Mouse (Mus musculus): Measurements from ENCODE around the gene Acin1. TPM values are rescaled to one million over a fixed set of nuclear protein-coding genes. Genes with fewer than 3 reads are reported as not detected.
"Not testable (repeated sequence)": the region's sequence is repeated elsewhere in the genome, so short reads cannot be mapped to it uniquely, and the experiment has no call there.

Acin1 gene
- polyA plus RNA-seq, 1 experiment from 2014 or later: 120 TPM

GRCm38 (mm10) chr14:54617897-54618365, 68.8 kb downstream of the Acin1 start, which contains the start of gene Psmb5:
TSS of gene Psmb5 (minus strand) at chr14:54618022.
- Histone ChIP-seq H3K4me1 (ENCODE audit: insufficient read depth, low read length) (peaks cover 12% of the 10 kb centered on the region), H3K27me3 (ENCODE audit: insufficient read depth, low read length) (no peaks in the 10 kb centered on the region), H3K4me2 (replicated peaks; ENCODE audit: low read depth, low read length) (peak within 1 kb of the TSS; percentile 78), H3K9me3 (ENCODE audit: low read length) (no peaks in the 10 kb centered on the region), H3K27ac (ENCODE audit: low read length) (peak within 1 kb of the TSS; percentile 71), H3K9ac (replicated peaks; ENCODE audit: low read length) (peak within 1 kb of the TSS; percentile 91), H3K36me3 (ENCODE audit: insufficient read depth, low read length) (peaks cover 20% of the 10 kb centered on the region), H3K4me3 (ENCODE audit: low read length) (peak within 1 kb of the TSS; percentile 91)
- peak; percentile 89 for ATAC-seq (ENCODE audit: low FRiP score, low TSS enrichment)
- WGBS: under 1% methylated on average over 25 of the region's 25 CpGs

GRCm38 (mm10) chr14:54617152-54617896, 69.4 kb downstream of the Acin1 start:
- peaks cover 12% of the 10 kb centered on the region for H3K4me1 ChIP-seq (ENCODE audit: insufficient read depth, low read length)
- no peaks in the 10 kb centered on the region for H3K27me3 ChIP-seq (ENCODE audit: insufficient read depth, low read length)
- peak overlapping the region; percentile 71 for H3K27ac ChIP-seq (ENCODE audit: low read length)
- H3K9ac ChIP-seq (replicated peaks; ENCODE audit: low read length): peak overlapping the region; percentile 91
- peak overlapping the region; percentile 91 for H3K4me3 ChIP-seq (ENCODE audit: low read length)
- peak overlapping the region; percentile 78 for H3K4me2 ChIP-seq (replicated peaks; ENCODE audit: low read depth, low read length)
- 3% methylated on average over 38 of the region's 38 CpGs for WGBS
- peak; percentile 42 for ATAC-seq (ENCODE audit: low FRiP score, low TSS enrichment)
- H3K36me3 ChIP-seq (ENCODE audit: insufficient read depth, low read length): peaks cover 25% of the 10 kb centered on the region
- no peaks in the 10 kb centered on the region for H3K9me3 ChIP-seq (ENCODE audit: low read length)

GRCm38 (mm10) chr14:54616226-54616825, 70.4 kb downstream of the Acin1 start:
- H3K4me2 ChIP-seq (replicated peaks; ENCODE audit: low read depth, low read length): peak overlapping the region; percentile 78; the same call in 1 of the 2 replicates
- H3K27ac ChIP-seq (ENCODE audit: low read length): no peak overlapping the region
- H3K9me3 ChIP-seq (ENCODE audit: low read length): no peaks in the 10 kb centered on the region
- H3K4me1 ChIP-seq (ENCODE audit: insufficient read depth, low read length): peaks cover 12% of the 10 kb centered on the region
- peaks cover 31% of the 10 kb centered on the region for H3K36me3 ChIP-seq (ENCODE audit: insufficient read depth, low read length)
- H3K9ac ChIP-seq (replicated peaks; ENCODE audit: low read length): no peak overlapping the region
- no peaks in the 10 kb centered on the region for H3K27me3 ChIP-seq (ENCODE audit: insufficient read depth, low read length)
- WGBS: 91% methylated on average over 16 of the region's 16 CpGs
- no peak for ATAC-seq (ENCODE audit: low FRiP score, low TSS enrichment)
- no peak overlapping the region for H3K4me3 ChIP-seq (ENCODE audit: low read length)

- H3K9me3 ChIP-seq (ENCODE audit: low read length); H3K27me3 ChIP-seq (ENCODE audit: insufficient read depth, low read length); H3K4me3 ChIP-seq (ENCODE audit: low read length); H3K9ac ChIP-seq (replicated peaks; ENCODE audit: low read length); H3K4me2 ChIP-seq (replicated peaks; ENCODE audit: low read depth, low read length); ATAC-seq (ENCODE audit: low FRiP score, low TSS enrichment); H3K27ac ChIP-seq (ENCODE audit: low read length): not testable (repeated sequence)
- H3K36me3 ChIP-seq (ENCODE audit: insufficient read depth, low read length): peaks cover 31% of the 10 kb centered on the region
- 87% methylated on average over 15 of the region's 16 CpGs for WGBS
- H3K4me1 ChIP-seq (ENCODE audit: insufficient read depth, low read length): peaks cover 12% of the 10 kb centered on the region
These were observed 72.6 kb downstream of the Acin1 start for GRCm38 (mm10) chr14:54614130-54614529.

GRCm38 (mm10) chr14:54610648-54611047, 76.1 kb downstream of the Acin1 start:
- H3K4me1 ChIP-seq (ENCODE audit: insufficient read depth, low read length): no peaks in the 10 kb centered on the region
- 88% methylated on average over 6 of the region's 6 CpGs for WGBS
- H3K4me3 ChIP-seq (ENCODE audit: low read length): no peak overlapping the region
- no peaks in the 10 kb centered on the region for H3K27me3 ChIP-seq (ENCODE audit: insufficient read depth, low read length)
- H3K9ac ChIP-seq (replicated peaks; ENCODE audit: low read length): no peak overlapping the region
- H3K27ac ChIP-seq (ENCODE audit: low read length): no peak overlapping the region
- H3K36me3 ChIP-seq (ENCODE audit: insufficient read depth, low read length): peaks cover 26% of the 10 kb centered on the region
- H3K4me2 ChIP-seq (replicated peaks; ENCODE audit: low read depth, low read length): no peak overlapping the region
- H3K9me3 ChIP-seq (ENCODE audit: low read length): no peaks in the 10 kb centered on the region
- no peak for ATAC-seq (ENCODE audit: low FRiP score, low TSS enrichment)

- ATAC-seq (ENCODE audit: low FRiP score, low TSS enrichment): no peak
- H3K27ac ChIP-seq (ENCODE audit: low read length): no peak overlapping the region
- 80% methylated on average over 4 of the region's 4 CpGs for WGBS
- no peak overlapping the region for H3K4me2 ChIP-seq (replicated peaks; ENCODE audit: low read depth, low read length)
- H3K9ac ChIP-seq (replicated peaks; ENCODE audit: low read length): no peak overlapping the region
- no peaks in the 10 kb centered on the region for H3K9me3 ChIP-seq (ENCODE audit: low read length)
- H3K36me3 ChIP-seq (ENCODE audit: insufficient read depth, low read length): peaks cover 21% of the 10 kb centered on the region
- no peak overlapping the region for H3K4me3 ChIP-seq (ENCODE audit: low read length)
- no peaks in the 10 kb centered on the region for H3K27me3 ChIP-seq (ENCODE audit: insufficient read depth, low read length)
- peaks cover 4% of the 10 kb centered on the region for H3K4me1 ChIP-seq (ENCODE audit: insufficient read depth, low read length)
These were observed 76.8 kb downstream of the Acin1 start for GRCm38 (mm10) chr14:54609962-54610361.

GRCm38 (mm10) chr14:54609245-54609644, 77.5 kb downstream of the Acin1 start:
- Histone ChIP-seq H3K9me3 (ENCODE audit: low read length) (no peaks in the 10 kb centered on the region), H3K4me1 (ENCODE audit: insufficient read depth, low read length) (peaks cover 11% of the 10 kb centered on the region), H3K27ac (ENCODE audit: low read length) (0 out of 2 replicates have a peak overlapping the region, but pooled peaks have one; percentile 45), H3K4me3 (ENCODE audit: low read length) (no peak overlapping the region), H3K36me3 (ENCODE audit: insufficient read depth, low read length) (peaks cover 17% of the 10 kb centered on the region), H3K4me2 (replicated peaks; ENCODE audit: low read depth, low read length) (no peak overlapping the region), H3K9ac (replicated peaks; ENCODE audit: low read length) (no peak overlapping the region), H3K27me3 (ENCODE audit: insufficient read depth, low read length) (no peaks in the 10 kb centered on the region)
- WGBS: 54% methylated on average over 4 of the region's 4 CpGs
- no peak for ATAC-seq (ENCODE audit: low FRiP score, low TSS enrichment)

- no peak overlapping the region for H3K9ac ChIP-seq (replicated peaks; ENCODE audit: low read length)
- 0 out of 2 replicates have a peak overlapping the region, but pooled peaks have one; percentile 14 for H3K27ac ChIP-seq (ENCODE audit: low read length)
- no peak overlapping the region for H3K4me3 ChIP-seq (ENCODE audit: low read length)
- H3K4me2 ChIP-seq (replicated peaks; ENCODE audit: low read depth, low read length): no peak overlapping the region
- 51% methylated on average over 8 of the region's 8 CpGs for WGBS
- ATAC-seq (ENCODE audit: low FRiP score, low TSS enrichment): no peak
- H3K27me3 ChIP-seq (ENCODE audit: insufficient read depth, low read length): no peaks in the 10 kb centered on the region
- no peaks in the 10 kb centered on the region for H3K9me3 ChIP-seq (ENCODE audit: low read length)
- peaks cover 6% of the 10 kb centered on the region; the same call in 1 of the 2 replicates for H3K36me3 ChIP-seq (ENCODE audit: insufficient read depth, low read length)
- peaks cover 21% of the 10 kb centered on the region for H3K4me1 ChIP-seq (ENCODE audit: insufficient read depth, low read length)
These were observed 79.5 kb downstream of the Acin1 start for GRCm38 (mm10) chr14:54607226-54607625.

GRCm38 (mm10) chr14:54605752-54606321, 80.9 kb downstream of the Acin1 start, which contains the start of gene 4931414P19Rik:
TSS of gene 4931414P19Rik (minus strand) at chr14:54605993.
- H3K36me3 ChIP-seq (ENCODE audit: insufficient read depth, low read length): no peaks in the 10 kb centered on the region
- peaks cover 24% of the 10 kb centered on the region for H3K4me1 ChIP-seq (ENCODE audit: insufficient read depth, low read length)
- peak within 1 kb of the TSS; percentile 85 for H3K27ac ChIP-seq (ENCODE audit: low read length)
- peak within 1 kb of the TSS; percentile 81 for H3K9ac ChIP-seq (replicated peaks; ENCODE audit: low read length)
- peak within 1 kb of the TSS; percentile 73 for H3K4me2 ChIP-seq (replicated peaks; ENCODE audit: low read depth, low read length)
- no peaks in the 10 kb centered on the region for H3K9me3 ChIP-seq (ENCODE audit: low read length)
- H3K4me3 ChIP-seq (ENCODE audit: low read length): peak within 1 kb of the TSS; percentile 61
- H3K27me3 ChIP-seq (ENCODE audit: insufficient read depth, low read length): no peaks in the 10 kb centered on the region
- ATAC-seq (ENCODE audit: low FRiP score, low TSS enrichment): peak; percentile 60; the same call in 1 of the 2 replicates
- WGBS: under 1% methylated on average over 32 of the region's 39 CpGs

Measured in kidney, embryonic 16.5 days (tissue).